Mouse (Mus musculus): ENCODE measurements at regions not wholly inside any gene's neighbourhood (a gene's known extent, or its start where the extent isn't known, plus 50 kb on each side); places are given as distances from the start of the nearest gene placed in this dataset.

- DNase-seq, result no peak
Observed at GRCm38 (mm10) chr16:77399846-77400275, 202.0 kb downstream of the Gm11146 start.

GRCm38 (mm10) chr16:77394054-77394716, 207.7 kb downstream of the Gm11146 start:
- DNase-seq, result no peak

GRCm38 (mm10) chr16:77393470-77393869, 208.4 kb downstream of the Gm11146 start:
- DNase-seq, result no peak

- DNase-seq, result no peak
Observed at GRCm38 (mm10) chr16:77392205-77392604, 209.7 kb downstream of the Gm11146 start.

- DNase-seq, result no peak
Observed at GRCm38 (mm10) chr16:77384021-77384729, 217.7 kb downstream of the Gm11146 start.

GRCm38 (mm10) chr16:77382790-77383189, 219.1 kb downstream of the Gm11146 start:
- DNase-seq, result no peak

GRCm38 (mm10) chr16:77372768-77373167, 229.1 kb downstream of the Gm11146 start:
- DNase-seq, result peak; percentile 13

GRCm38 (mm10) chr16:77369810-77370209, 232.1 kb downstream of the Gm11146 start:
- DNase-seq, result no peak

GRCm38 (mm10) chr16:77365254-77365653, 236.6 kb downstream of the Gm11146 start:
- DNase-seq, result no peak

- DNase-seq, result no peak
Observed at GRCm38 (mm10) chr16:77364439-77364838, 237.5 kb downstream of the Gm11146 start.

GRCm38 (mm10) chr16:77359190-77359589, 242.7 kb downstream of the Gm11146 start:
- no peak for DNase-seq

GRCm38 (mm10) chr16:77355260-77355659, 246.6 kb downstream of the Gm11146 start:
- DNase-seq, result no peak

GRCm38 (mm10) chr16:77354201-77354712, 247.6 kb downstream of the Gm11146 start:
- no peak for DNase-seq

- no peak for DNase-seq
Observed at GRCm38 (mm10) chr16:77346128-77346527, 255.8 kb downstream of the Gm11146 start.

GRCm38 (mm10) chr16:77332285-77332684, 269.6 kb downstream of the Gm11146 start:
- DNase-seq, result no peak

- DNase-seq, result peak; percentile 65
Observed at GRCm38 (mm10) chr16:77330996-77331395, 270.9 kb downstream of the Gm11146 start.

- DNase-seq, result peak; percentile 54
Observed at GRCm38 (mm10) chr16:77329711-77330530, 272.0 kb downstream of the Gm11146 start.

- DNase-seq, result peak; percentile 70
Observed at GRCm38 (mm10) chr16:77329160-77329691, 272.7 kb downstream of the Gm11146 start.

GRCm38 (mm10) chr16:77328628-77329159, 273.2 kb downstream of the Gm11146 start:
- DNase-seq, result no peak

- no peak for DNase-seq
Observed at GRCm38 (mm10) chr16:77328049-77328448, 273.8 kb downstream of the Gm11146 start.

GRCm38 (mm10) chr16:77322338-77322737, 279.6 kb downstream of the Gm11146 start:
- peak; percentile 8 for DNase-seq

- DNase-seq, result no peak
Observed at GRCm38 (mm10) chr16:77318150-77318549, 283.7 kb downstream of the Gm11146 start.
